Comparison of ENCODE assay signal across 17 mouse cellular contexts in the genomic region with DNA sequence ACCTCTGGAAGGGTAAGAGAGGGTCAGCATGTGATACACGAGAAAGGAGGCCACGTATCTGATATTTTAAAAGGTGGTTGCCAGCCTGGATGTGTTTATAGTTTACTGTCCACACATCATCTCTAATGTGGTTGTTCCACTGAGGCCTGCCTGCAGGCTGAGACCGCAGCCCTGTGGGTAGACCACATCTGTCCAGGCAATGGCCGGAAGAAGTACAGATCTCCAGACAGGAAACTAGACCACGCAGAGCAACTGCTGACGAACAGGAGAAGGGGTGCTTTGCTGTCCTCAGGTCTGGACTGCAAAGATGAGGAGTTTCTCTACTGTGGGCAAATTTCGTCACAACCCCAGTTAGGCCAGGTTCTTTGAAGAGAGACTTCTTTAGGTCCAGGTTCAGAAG.
"Had no signal": no experiment of that assay in that cellular context is flagged by ENCODE, and none has a peak within 500 bp of the region (broad histone marks: within the 10 kb centered on the region; RNA-seq: fewer than 3 reads in every experiment).

No protein-coding gene starts in this region.

- ATAC-seq: lung, postnatal 0 days; midbrain, embryonic 13.5 days had no signal

- H3K4me1 ChIP-seq: kidney, embryonic 15.5 days; limb, embryonic 12.5 days; liver, embryonic 15.5 days; midbrain, embryonic 13.5 days; neural tube, embryonic 12.5 days had no signal

- H3K27ac ChIP-seq: kidney, embryonic 15.5 days; limb, embryonic 12.5 days; liver, embryonic 15.5 days; midbrain, embryonic 13.5 days; neural tube, embryonic 12.5 days had no signal

- H3K36me3 ChIP-seq: kidney, embryonic 15.5 days; limb, embryonic 12.5 days; liver, embryonic 15.5 days; midbrain, embryonic 13.5 days; neural tube, embryonic 12.5 days had no signal

- H3K4me3 ChIP-seq: kidney, embryonic 15.5 days; limb, embryonic 12.5 days; liver, embryonic 15.5 days; midbrain, embryonic 13.5 days; myocyte; neural tube, embryonic 12.5 days had no signal

- H3K27me3 ChIP-seq: kidney, embryonic 15.5 days; limb, embryonic 12.5 days; liver, embryonic 15.5 days; midbrain, embryonic 13.5 days; neural tube, embryonic 12.5 days had no signal

- DNase-seq: kidney, adult 11 months; kidney, postnatal 14 days; layer of hippocampus, postnatal 36 days; lung, adult 2 months; lung, postnatal 36 days; retina, postnatal 1 day; right cerebral cortex, postnatal 4 days; spleen, adult 18-20 months; thymus, adult 18-20 months; thymus, postnatal 14 days had no signal

- H3K9me3 ChIP-seq: kidney, embryonic 15.5 days; limb, embryonic 12.5 days; liver, embryonic 15.5 days; midbrain, embryonic 13.5 days; neural tube, embryonic 12.5 days had no signal
